Mouse (Mus musculus): Measurements from ENCODE around the gene Ndrg3. TPM values are rescaled to one million over a fixed set of nuclear protein-coding genes. Genes with fewer than 3 reads are reported as not detected.

The Ndrg3 gene
- 21.1 and 22.4 TPM in 2 replicates for polyA plus RNA-seq (2015; fragmentation: Nextera tagmentation; extraction: Ambion mirVana)

DNA sequence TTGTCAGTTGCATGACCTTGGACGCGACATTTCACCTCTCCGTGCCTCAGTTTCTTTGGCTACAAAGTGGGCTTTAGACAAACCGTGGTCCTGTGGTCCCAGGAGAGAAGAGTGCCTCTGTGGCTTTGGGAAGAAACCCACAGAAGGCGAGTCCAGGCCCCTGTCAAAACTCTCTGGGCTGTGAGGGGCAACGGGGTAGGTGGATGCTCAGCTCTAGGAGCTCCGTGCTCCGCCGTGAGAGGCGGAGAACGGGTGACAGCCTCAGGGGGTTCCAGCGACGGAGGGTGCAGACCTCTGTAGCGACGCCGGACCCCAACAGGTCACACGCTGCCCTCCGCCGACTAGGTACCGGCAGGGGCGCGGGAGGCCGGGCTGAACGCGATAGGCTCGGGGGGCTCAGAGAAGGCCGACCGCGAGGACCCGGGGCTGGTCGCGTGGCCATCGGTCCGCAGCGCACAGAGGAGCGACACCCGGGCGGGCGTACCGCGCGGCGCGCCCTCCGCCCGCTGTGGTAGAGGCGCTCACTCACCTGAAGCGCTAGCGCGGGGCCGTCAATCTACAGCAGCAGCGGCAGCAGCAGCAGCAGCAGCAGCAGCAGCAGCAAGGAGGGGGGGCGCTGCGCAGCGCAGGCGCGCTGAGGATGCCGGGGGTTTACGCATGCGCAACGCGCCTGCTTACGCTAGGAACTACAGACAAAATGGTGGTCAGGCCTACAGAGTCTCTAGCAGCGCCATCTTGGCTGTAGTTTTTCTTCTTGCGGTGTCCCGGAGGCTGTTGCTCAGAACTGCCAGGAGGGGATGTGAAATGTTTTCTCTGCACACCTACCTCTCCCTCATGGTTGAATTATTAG is at the start of gene Ndrg3:
TSS of gene Ndrg3 (minus strand) at position 587 of the 850 bp plus-strand sequence.
- TF ChIP-seq EP300 (optimal IDR thresholded peaks at IDR 0.05): no peak
- TF ChIP-seq CTCF (IDR thresholded peaks at IDR 0.05; ENCODE audit: low read depth): peak; percentile 61
- H3K36me3 ChIP-seq (ENCODE audit: control insufficient read depth, insufficient read depth, low read length): no peaks in the 10 kb centered on the region; the same call in 1 of the 2 replicates
- no peaks in the 10 kb centered on the region for H3K9me3 ChIP-seq (ENCODE audit: control insufficient read depth, low read length)
- 0 out of 2 replicates have a peak within 1 kb of the TSS, but pooled peaks have one; percentile 25 for H3K27ac ChIP-seq (replicated peaks)
- peak within 1 kb of the TSS; percentile 82 for H3K9ac ChIP-seq (ENCODE audit: low read length)
- H3K4me1 ChIP-seq (replicated peaks; ENCODE audit: control insufficient read depth, insufficient read depth): 0 out of 2 replicates have a peak, but pooled peaks cover 5% of the 10 kb centered on the region
- ATAC-seq (ENCODE audit: low FRiP score, low TSS enrichment) (peak; percentile 98), DNase-seq (ENCODE audit: low spot score) (peak; percentile 96)
- no peaks in the 10 kb centered on the region for H3K27me3 ChIP-seq (ENCODE audit: control insufficient read depth, insufficient read depth, low read length)
- under 1% methylated on average over 65 of the region's 66 CpGs for WGBS
- peak within 1 kb of the TSS; percentile 93 for H3K4me3 ChIP-seq (ENCODE audit: low read depth, low read length)
- H3K4me2 ChIP-seq (replicated peaks; ENCODE audit: low read depth): peak within 1 kb of the TSS; percentile 90

GRCm38 (mm10) chr2:157041421-157041820 is 49.6 kb upstream of the Ndrg3 start:
- TF ChIP-seq CTCF (IDR thresholded peaks at IDR 0.05; ENCODE audit: low read depth) (no peak), EP300 (optimal IDR thresholded peaks at IDR 0.05) (no peak)
- Histone ChIP-seq H3K27ac (replicated peaks) (no peak overlapping the region), H3K36me3 (ENCODE audit: control insufficient read depth, insufficient read depth, low read length) (peaks cover 18% of the 10 kb centered on the region), H3K4me2 (replicated peaks; ENCODE audit: low read depth) (no peak overlapping the region), H3K4me1 (replicated peaks; ENCODE audit: control insufficient read depth, insufficient read depth) (no peaks in the 10 kb centered on the region), H3K9me3 (ENCODE audit: control insufficient read depth, low read length) (no peaks in the 10 kb centered on the region), H3K4me3 (ENCODE audit: low read depth, low read length) (no peak overlapping the region), H3K9ac (ENCODE audit: low read length) (no peak overlapping the region), H3K27me3 (ENCODE audit: control insufficient read depth, insufficient read depth, low read length) (no peaks in the 10 kb centered on the region)
- DNase-seq (ENCODE audit: low spot score): no peak
- no peak for ATAC-seq (ENCODE audit: low FRiP score, low TSS enrichment)
- 87% methylated on average over 7 of the region's 7 CpGs for WGBS

GRCm38 (mm10) chr2:157040649-157041046 is 48.8 kb upstream of the Ndrg3 start:
- ATAC-seq (ENCODE audit: low FRiP score, low TSS enrichment) (peak; percentile 24; the same call in 1 of the 2 replicates), DNase-seq (ENCODE audit: low spot score) (no peak)
- no peak overlapping the region for H3K4me2 ChIP-seq (replicated peaks; ENCODE audit: low read depth)
- no peaks in the 10 kb centered on the region for H3K4me1 ChIP-seq (replicated peaks; ENCODE audit: control insufficient read depth, insufficient read depth)
- no peaks in the 10 kb centered on the region for H3K9me3 ChIP-seq (ENCODE audit: control insufficient read depth, low read length)
- H3K4me3 ChIP-seq (ENCODE audit: low read depth, low read length): no peak overlapping the region
- peaks cover 18% of the 10 kb centered on the region for H3K36me3 ChIP-seq (ENCODE audit: control insufficient read depth, insufficient read depth, low read length)
- no peak overlapping the region for H3K9ac ChIP-seq (ENCODE audit: low read length)
- WGBS: 81% methylated on average over 17 of the region's 17 CpGs
- TF ChIP-seq EP300 (optimal IDR thresholded peaks at IDR 0.05): no peak
- no peak for TF ChIP-seq CTCF (IDR thresholded peaks at IDR 0.05; ENCODE audit: low read depth)
- H3K27ac ChIP-seq (replicated peaks): no peak overlapping the region
- no peaks in the 10 kb centered on the region for H3K27me3 ChIP-seq (ENCODE audit: control insufficient read depth, insufficient read depth, low read length)

DNA sequence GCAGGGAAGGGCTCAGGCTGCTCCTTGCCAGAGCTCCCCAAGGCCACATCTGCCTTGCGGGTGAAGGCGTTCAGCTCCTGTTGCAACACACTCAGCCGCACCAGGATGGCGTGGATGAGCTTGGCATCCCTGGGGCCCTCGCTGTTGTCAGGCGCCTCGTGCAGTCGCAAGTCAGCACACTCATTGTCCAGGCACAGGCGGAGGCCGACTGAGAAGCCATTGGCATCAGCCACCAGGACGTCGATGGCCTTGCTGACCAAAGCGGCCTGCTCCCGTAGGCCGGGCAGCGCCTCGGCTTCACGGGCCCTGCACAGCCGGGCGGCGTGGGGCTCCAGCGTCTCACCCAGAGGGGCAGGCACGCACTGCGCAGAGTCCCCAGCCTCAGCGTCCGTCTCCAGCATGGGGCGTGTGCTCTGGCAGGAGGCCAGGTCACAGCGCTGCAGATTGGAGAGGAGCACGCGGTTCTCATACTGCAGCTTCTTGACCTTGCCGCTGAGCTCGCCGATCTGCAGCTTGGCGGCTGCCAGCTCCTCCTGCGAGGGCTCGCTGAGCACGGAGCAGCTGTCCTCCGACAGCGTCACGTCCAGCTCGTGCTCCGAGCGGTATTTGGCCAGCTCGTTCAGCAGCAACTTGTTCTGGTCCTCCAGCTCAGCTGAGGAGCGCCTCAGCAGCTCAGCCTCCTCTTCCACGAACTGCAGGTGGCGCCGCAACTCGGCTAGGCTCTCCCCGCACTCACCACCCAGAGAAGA is 48.2 kb upstream of the Ndrg3 start:
- DNase-seq (ENCODE audit: low spot score): no peak
- ATAC-seq (ENCODE audit: low FRiP score, low TSS enrichment): peak; percentile 48; the same call in 1 of the 2 replicates

GRCm38 (mm10) chr2:157037303-157037702 is 45.4 kb upstream of the Ndrg3 start:
- H3K9me3 ChIP-seq (ENCODE audit: control insufficient read depth, low read length): no peaks in the 10 kb centered on the region
- H3K27ac ChIP-seq (replicated peaks): no peak overlapping the region
- TF ChIP-seq CTCF (IDR thresholded peaks at IDR 0.05; ENCODE audit: low read depth) (no peak), EP300 (optimal IDR thresholded peaks at IDR 0.05) (no peak)
- WGBS: 86% methylated on average over 9 of the region's 9 CpGs
- no peak for DNase-seq (ENCODE audit: low spot score)
- H3K4me3 ChIP-seq (ENCODE audit: low read depth, low read length): no peak overlapping the region
- no peak for ATAC-seq (ENCODE audit: low FRiP score, low TSS enrichment)
- H3K9ac ChIP-seq (ENCODE audit: low read length): no peak overlapping the region
- no peaks in the 10 kb centered on the region for H3K4me1 ChIP-seq (replicated peaks; ENCODE audit: control insufficient read depth, insufficient read depth)
- no peak overlapping the region for H3K4me2 ChIP-seq (replicated peaks; ENCODE audit: low read depth)
- no peaks in the 10 kb centered on the region for H3K27me3 ChIP-seq (ENCODE audit: control insufficient read depth, insufficient read depth, low read length)
- H3K36me3 ChIP-seq (ENCODE audit: control insufficient read depth, insufficient read depth, low read length): peaks cover 18% of the 10 kb centered on the region

More for the DNA sequence above, 48.2 kb upstream of the Ndrg3 start:
- no peak for TF ChIP-seq EP300 (optimal IDR thresholded peaks at IDR 0.05)
- TF ChIP-seq CTCF (IDR thresholded peaks at IDR 0.05; ENCODE audit: low read depth): peak; percentile 49
- Histone ChIP-seq H3K9me3 (ENCODE audit: control insufficient read depth, low read length) (no peaks in the 10 kb centered on the region), H3K27me3 (ENCODE audit: control insufficient read depth, insufficient read depth, low read length) (no peaks in the 10 kb centered on the region), H3K4me3 (ENCODE audit: low read depth, low read length) (no peak overlapping the region), H3K4me2 (replicated peaks; ENCODE audit: low read depth) (no peak overlapping the region), H3K27ac (replicated peaks) (no peak overlapping the region), H3K9ac (ENCODE audit: low read length) (no peak overlapping the region), H3K4me1 (replicated peaks; ENCODE audit: control insufficient read depth, insufficient read depth) (no peaks in the 10 kb centered on the region), H3K36me3 (ENCODE audit: control insufficient read depth, insufficient read depth, low read length) (peaks cover 18% of the 10 kb centered on the region)
- WGBS: 84% methylated on average over 49 of the region's 50 CpGs

Measured in stomach, postnatal 0 days (tissue).